Mouse (Mus musculus) hematopoietic multipotent progenitor cell, adult 10-12 weeks (in vitro differentiated cells): Measurements from ENCODE around the gene 1700012B09Rik. TPM values are rescaled to one million over a fixed set of nuclear protein-coding genes. Genes with fewer than 3 reads are reported as not detected.

ENCODE experiments used
- polyA plus RNA-seq: library from polyadenylated mRNA; stranded (reverse); fragments of >175 nt; gene quantifications from 2 replicates; pipeline ENCODE4 v1.2.3, GENCODE M21; 2012; ENCODE audit warnings: low replicate concordance

1700012B09Rik gene
- polyA plus RNA-seq: not detected in 2 replicates

GRCm38 (mm10) chr9:14770803-14771471, at the start of gene 1700012B09Rik:
Gene 1700012B09Rik, minus strand, starts transcription at chr9:14771030.

GRCm38 (mm10) chr9:14784039-14785002, 13.5 kb upstream of the 1700012B09Rik start, which contains the start of the genes Mre11a and Ankrd49:
Gene Mre11a, plus strand, starts transcription at chr9:14784654.
Gene Ankrd49, minus strand, starts transcription at chr9:14784856.

GRCm38 (mm10) chr9:14752001-14752522, 18.8 kb downstream of the 1700012B09Rik start, which contains the start of gene Fut4:
Gene Fut4, minus strand, starts transcription at chr9:14752393.

GRCm38 (mm10) chr9:14740151-14740924, 30.5 kb downstream of the 1700012B09Rik start, which contains the start of gene Piwil4:
Gene Piwil4, minus strand, starts transcription at chr9:14740733.

Other genes starting within 250 kb of the 1700012B09Rik start
- gene Amotl1, start 126.0 kb downstream of the 1700012B09Rik start, polyA plus RNA-seq: 0.07 and 0.82 TPM in 2 replicates
- not detected in 2 replicates for gene Piwil4, start 30.3 kb downstream of the 1700012B09Rik start, polyA plus RNA-seq
- 4.0 and 11.1 TPM in 2 replicates for gene Fut4, start 18.6 kb downstream of the 1700012B09Rik start, polyA plus RNA-seq
- gene Mre11a, start 13.6 kb upstream of the 1700012B09Rik start, polyA plus RNA-seq: 3.5 and 5.0 TPM in 2 replicates
- gene Ankrd49, start 13.8 kb upstream of the 1700012B09Rik start, polyA plus RNA-seq: 21.8 and 37.5 TPM in 2 replicates
- gene Gpr83, start 89.2 kb upstream of the 1700012B09Rik start, polyA plus RNA-seq: 0.96 and 4.0 TPM in 2 replicates
- gene Izumo1r, start 132.9 kb upstream of the 1700012B09Rik start, polyA plus RNA-seq: 37.2 and 70.3 TPM in 2 replicates